Mouse (Mus musculus): ENCODE results near the gene Dolpp1. TPM values are rescaled to one million over a fixed set of nuclear protein-coding genes. Genes with fewer than 3 reads are reported as not detected.

Gene Dolpp1
- total RNA-seq, 2 experiments from 2014 or later: 23.9 to 30.9 TPM

Small RNAs within 50 kb of the gene (microRNA-seq; reads per million reads assigned to microRNA genes)
- 0 reads per million in 2 experiments for gene Gm47292

Other genes with a start within 250 kb of the Dolpp1 start
- gene Endog, start 220.8 kb upstream of the Dolpp1 start, total RNA-seq (2021): 10 to 100 TPM; 23.0 to 27.5 TPM
- 10 to 100 TPM; 36.3 to 37.0 TPM for gene Spout1, start 213.8 kb upstream of the Dolpp1 start, total RNA-seq (2021)
- 10 to 100 TPM; 15.2 to 15.5 TPM for gene Kyat1, start 186.4 kb upstream of the Dolpp1 start, total RNA-seq (2021)
- 10 to 100 TPM; 53.7 to 59.5 TPM for gene Lrrc8a, start 154.5 kb upstream of the Dolpp1 start, total RNA-seq (2021)
- gene Gm28035, start 151.7 kb upstream of the Dolpp1 start, total RNA-seq (2021): 1 to 10 TPM; 7.2 to 9.7 TPM
- 10 to 100 TPM; 14.1 to 25.7 TPM for gene Phyhd1, start 126.1 kb upstream of the Dolpp1 start, total RNA-seq (2021)
- not detected for gene Gm28038, start 111.2 kb upstream of the Dolpp1 start, total RNA-seq (2021)
- gene Dolk, start 105.9 kb upstream of the Dolpp1 start, total RNA-seq (2021): 10 to 100 TPM; 25.8 to 29.2 TPM
- gene Nup188, start 105.9 kb upstream of the Dolpp1 start, total RNA-seq (2021): 10 to 100 TPM; 20.2 to 20.9 TPM
- gene Sh3glb2, start 32.9 kb upstream of the Dolpp1 start, total RNA-seq (2021): 100 to 1,000 TPM; 276 to 278 TPM
- 100 to 1,000 TPM; 102 to 110 TPM for gene Miga2, start 28.0 kb upstream of the Dolpp1 start, total RNA-seq (2021)
- gene Crat, start 23.6 kb downstream of the Dolpp1 start, total RNA-seq (2021): 10 to 100 TPM; 45.5 to 47.1 TPM
- 100 to 1,000 TPM; 143 to 147 TPM for gene Ptpa, start 23.8 kb downstream of the Dolpp1 start, total RNA-seq (2021)
- 10 to 100 TPM; 12.7 to 15.1 TPM for gene Ier5l, start 82.0 kb downstream of the Dolpp1 start, total RNA-seq (2021)
- 1 to 10 TPM; 3.4 to 4.5 TPM for gene Cstad, start 202.8 kb downstream of the Dolpp1 start, total RNA-seq (2021)